Mouse (Mus musculus) C2C12 (cell line): ENCODE results near the gene Furin.

Experiments used
- CEBPB ChIP-seq: IDR thresholded peaks from one replicate; pipeline ENCODE4 v1.6.1; 2011; ENCODE audit warnings: low read depth, mild to moderate bottlenecking, control low read depth, moderate library complexity
- CTCF ChIP-seq: IDR thresholded peaks from one replicate; pipeline ENCODE4 v1.5.1; 2011; ENCODE audit not compliant: control insufficient read depth, insufficient read depth, insufficient read length
- MYOD1 ChIP-seq: IDR thresholded peaks from one replicate; pipeline ENCODE4 v1.6.1; 2011; ENCODE audit warnings: low read depth; ENCODE audit not compliant: control insufficient read depth, insufficient read length
- USF1 ChIP-seq: IDR thresholded peaks from one replicate; pipeline ENCODE4 v1.6.1; 2011; ENCODE audit warnings: low read depth, mild to moderate bottlenecking, control low read depth, moderate library complexity

DNA sequence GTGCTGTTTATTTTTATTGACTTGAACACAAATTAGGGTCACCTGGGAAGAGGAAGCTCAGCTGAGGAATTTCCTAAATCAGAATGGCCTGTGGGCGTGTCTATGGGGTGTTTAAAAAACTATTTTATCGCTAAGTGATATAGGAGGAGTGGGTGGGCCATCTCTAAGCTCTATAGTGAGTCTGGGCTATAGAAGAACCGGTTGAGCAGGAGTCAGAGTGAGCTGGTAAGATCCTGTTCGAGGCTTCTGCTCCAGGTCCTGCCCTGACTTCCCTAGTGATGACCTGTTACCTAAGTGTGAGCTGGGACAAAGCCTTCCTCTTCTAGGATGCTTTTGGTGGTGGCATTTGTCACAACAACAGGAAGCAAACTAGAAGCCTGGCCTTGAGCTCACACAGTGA, 35.4 kb upstream of the Furin start:
- TF ChIP-seq USF1 (no peak), CTCF (no peak), CEBPB (no peak), MYOD1 (no peak)
